29 mouse cellular contexts compared by ENCODE assay signal in the genomic region with DNA sequence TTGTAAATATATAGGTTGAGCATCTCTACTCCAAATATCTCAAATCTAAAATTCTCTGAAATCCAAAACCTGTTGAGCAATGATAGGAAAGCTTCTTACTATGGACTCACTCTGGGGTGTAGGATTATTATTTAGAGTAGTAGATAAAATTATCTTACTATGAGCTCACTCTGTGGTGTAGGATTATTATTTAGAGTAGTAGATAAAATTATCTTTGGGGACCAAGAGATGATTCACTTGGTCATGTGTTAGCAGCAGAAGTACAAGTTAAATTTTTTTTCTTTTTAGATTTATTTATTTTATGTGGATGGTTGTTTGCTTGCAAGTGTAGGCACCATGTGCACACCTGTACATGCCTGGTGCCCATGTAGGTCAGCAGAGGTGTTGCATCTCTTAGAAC. TPM values are rescaled to one million over a fixed set of nuclear protein-coding genes. Genes with fewer than 3 reads are reported as not detected.
"Had no signal": no experiment of that assay in that cellular context is flagged by ENCODE, and none has a peak within 500 bp of the region (broad histone marks: within the 10 kb centered on the region; RNA-seq: fewer than 3 reads in every experiment).

No protein-coding gene starts in this region.

- DNase-seq: left cerebral cortex, postnatal 4 days; liver; liver, embryonic 13.5 days; liver, postnatal 0 days; lung, adult 18-20 months; lung, adult 2 months; lung, embryonic 14.5 days; lung, postnatal 10 days; lung, postnatal 14 days; lung, postnatal 36 days; lung, postnatal 4 days; midbrain, embryonic 14.5 days had no signal

- H3K36me3 ChIP-seq: limb, embryonic 10.5 days; limb, embryonic 12.5 days; limb, embryonic 13.5 days; limb, embryonic 15.5 days; liver, embryonic 12.5 days; liver, embryonic 13.5 days; liver, embryonic 15.5 days; lung, embryonic 15.5 days; midbrain, embryonic 10.5 days; midbrain, embryonic 12.5 days; midbrain, embryonic 13.5 days; midbrain, embryonic 15.5 days; neural tube, embryonic 12.5 days had no signal

- H3K9me3 ChIP-seq: limb, embryonic 10.5 days; limb, embryonic 12.5 days; limb, embryonic 13.5 days; limb, embryonic 15.5 days; liver, embryonic 12.5 days; liver, embryonic 13.5 days; liver, embryonic 15.5 days; lung, embryonic 15.5 days; megakaryocyte, embryonic 14.5 days; midbrain, embryonic 10.5 days; midbrain, embryonic 12.5 days; midbrain, embryonic 13.5 days; midbrain, embryonic 15.5 days; neural tube, embryonic 12.5 days had no signal

- H3K4me1 ChIP-seq: limb, embryonic 10.5 days; limb, embryonic 12.5 days; limb, embryonic 13.5 days; limb, embryonic 15.5 days; liver, embryonic 12.5 days; liver, embryonic 13.5 days; liver, embryonic 15.5 days; lung, embryonic 15.5 days; megakaryocyte, embryonic 14.5 days; midbrain, embryonic 12.5 days; midbrain, embryonic 13.5 days; midbrain, embryonic 15.5 days; neural tube, embryonic 12.5 days had no signal

- H3K9ac ChIP-seq: limb, embryonic 12.5 days; limb, embryonic 13.5 days; limb, embryonic 15.5 days; liver, embryonic 12.5 days; liver, embryonic 13.5 days; liver, embryonic 14.5 days; liver, embryonic 15.5 days; liver, postnatal 0 days; lung, embryonic 14.5 days; lung, embryonic 15.5 days; midbrain, embryonic 12.5 days; midbrain, embryonic 13.5 days; midbrain, embryonic 15.5 days; neural tube, embryonic 12.5 days had no signal

- H3K27ac ChIP-seq: limb, embryonic 10.5 days; limb, embryonic 12.5 days; limb, embryonic 13.5 days; limb, embryonic 15.5 days; liver, embryonic 12.5 days; liver, embryonic 13.5 days; liver, embryonic 14.5 days; liver, embryonic 15.5 days; lung, embryonic 15.5 days; macrophage; midbrain, embryonic 10.5 days; midbrain, embryonic 12.5 days; midbrain, embryonic 13.5 days; midbrain, embryonic 15.5 days; neural tube, embryonic 12.5 days had no signal

- H3K4me3 ChIP-seq: limb, embryonic 10.5 days; limb, embryonic 12.5 days; limb, embryonic 13.5 days; limb, embryonic 15.5 days; liver, embryonic 12.5 days; liver, embryonic 13.5 days; liver, embryonic 15.5 days; lung, embryonic 15.5 days; megakaryocyte, embryonic 14.5 days; midbrain, embryonic 10.5 days; midbrain, embryonic 12.5 days; midbrain, embryonic 13.5 days; midbrain, embryonic 15.5 days; myocyte; neural tube, embryonic 12.5 days had no signal

- H3K27me3 ChIP-seq: limb, embryonic 12.5 days; limb, embryonic 15.5 days; lung, embryonic 15.5 days; midbrain, embryonic 12.5 days; midbrain, embryonic 13.5 days; midbrain, embryonic 15.5 days; neural tube, embryonic 12.5 days had no signal

RNA-seq across cellular contexts. Expression of a gene that starts 37.7 kb away (rescaled TPM):
- total RNA-seq: monocyte, adult 5-6 weeks had no signal
